ENCODE assay signal across 31 mouse cellular contexts in the genomic region with DNA sequence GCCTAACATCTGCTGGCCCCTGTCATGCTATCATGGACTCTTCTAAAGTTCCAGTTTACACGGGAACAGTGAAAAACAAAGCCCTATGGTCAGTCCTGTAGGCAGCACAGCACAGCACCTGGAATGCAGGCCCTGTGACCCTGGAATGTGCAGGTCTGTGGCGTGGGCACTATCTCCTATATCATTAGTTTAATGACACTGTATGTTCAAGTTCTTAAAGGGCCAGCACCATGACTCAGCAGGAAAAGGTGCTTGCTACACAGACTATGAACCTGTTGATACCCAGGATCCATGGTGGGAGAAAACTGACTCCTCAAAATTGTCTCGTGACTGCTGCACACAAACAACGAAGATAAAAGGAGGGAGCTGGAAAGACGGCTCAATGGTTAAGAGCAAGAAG. TPM values are rescaled to one million over a fixed set of nuclear protein-coding genes. Genes with fewer than 3 reads are reported as not detected.
DNase-seq lines count a peak whose midpoint lies in the region; ATAC-seq and TF ChIP-seq lines count a peak whose summit lies in the region.
"Had no signal": no experiment of that assay in that cellular context is flagged by ENCODE, and none has a peak within 500 bp of the region (broad histone marks: within the 10 kb centered on the region; RNA-seq: fewer than 3 reads in every experiment).

No protein-coding gene starts in this region.

- H3K4me1 ChIP-seq in liver, embryonic 12.5 days, result peaks cover 8% of the 10 kb centered on the region; the same call in 1 of the 2 replicates
- H3K4me1 ChIP-seq in midbrain, embryonic 14.5 days (ENCODE audit: control insufficient read depth, insufficient read depth, low read length), result no peaks in the 10 kb centered on the region
- H3K4me1 ChIP-seq: forebrain, embryonic 10.5 days; heart, embryonic 13.5 days; limb, embryonic 13.5 days; midbrain, embryonic 13.5 days had no signal

- no peak overlapping the region for H3K9ac ChIP-seq in liver, embryonic 12.5 days
- no peak overlapping the region for H3K9ac ChIP-seq in midbrain, embryonic 14.5 days (replicated peaks; ENCODE audit: low read length)
- H3K9ac ChIP-seq: heart, embryonic 13.5 days; hindbrain, embryonic 14.5 days; limb, embryonic 13.5 days; midbrain, embryonic 13.5 days had no signal

- H3K36me3 ChIP-seq in liver, embryonic 12.5 days, result peaks cover 61% of the 10 kb centered on the region
- peaks cover 45% of the 10 kb centered on the region for H3K36me3 ChIP-seq in midbrain, embryonic 14.5 days (ENCODE audit: control insufficient read depth, insufficient read depth, low read length)

- peak; percentile 59; the same call in 1 of the 2 replicates for ATAC-seq in erythroblast, adult 5-6 weeks (replicated peaks; ENCODE audit: low FRiP score, poor library complexity, severe bottlenecking)
- peak; percentile 67 for ATAC-seq in liver, embryonic 12.5 days
- ATAC-seq in megakaryocyte progenitor cell, adult 5-6 weeks (replicated peaks; ENCODE audit: poor library complexity), result peak; percentile 27; the same call in 1 of the 2 replicates
- ATAC-seq in midbrain, embryonic 14.5 days (ENCODE audit: low FRiP score, low TSS enrichment), result no peak
- ATAC-seq: forebrain, embryonic 16.5 days; midbrain, embryonic 13.5 days had no signal

- H3K27me3 ChIP-seq in liver, embryonic 12.5 days (replicated peaks), result no peaks in the 10 kb centered on the region
- no peaks in the 10 kb centered on the region for H3K27me3 ChIP-seq in midbrain, embryonic 14.5 days (ENCODE audit: control insufficient read depth, insufficient read depth, low read length)
- H3K27me3 ChIP-seq: heart, embryonic 13.5 days; limb, embryonic 13.5 days; midbrain, embryonic 13.5 days had no signal

- no peak overlapping the region for H3K4me2 ChIP-seq in liver, embryonic 12.5 days
- no peak overlapping the region for H3K4me2 ChIP-seq in midbrain, embryonic 14.5 days (ENCODE audit: low read length)
- H3K4me2 ChIP-seq: heart, embryonic 13.5 days; hindbrain, embryonic 14.5 days; limb, embryonic 13.5 days; midbrain, embryonic 13.5 days had no signal

- H3K27ac ChIP-seq in gastrocnemius, adult 2 months, result peak overlapping the region; percentile 48; the same call in 1 of the 2 replicates
- no peak overlapping the region for H3K27ac ChIP-seq in liver, embryonic 12.5 days
- no peak overlapping the region for H3K27ac ChIP-seq in midbrain, embryonic 14.5 days (replicated peaks; ENCODE audit: low read depth, low read length)
- H3K27ac ChIP-seq: forebrain, embryonic 10.5 days; heart, embryonic 13.5 days; hindbrain, embryonic 14.5 days; layer of hippocampus, adult 2 months; left cerebral cortex, adult 2 months; limb, embryonic 13.5 days; midbrain, embryonic 13.5 days had no signal

- no peak for TF ChIP-seq CTCF in gastrocnemius, adult 2 months (IDR thresholded peaks at IDR 0.05)

- no peak overlapping the region for H3K4me3 ChIP-seq in gastrocnemius, adult 2 months
- no peak overlapping the region for H3K4me3 ChIP-seq in liver, embryonic 12.5 days
- H3K4me3 ChIP-seq in midbrain, embryonic 14.5 days (replicated peaks; ENCODE audit: low read depth, low read length), result no peak overlapping the region
- H3K4me3 ChIP-seq: forebrain, embryonic 10.5 days; heart, embryonic 13.5 days; layer of hippocampus, adult 2 months; left cerebral cortex, adult 2 months; limb, embryonic 13.5 days; midbrain, embryonic 13.5 days had no signal

- WGBS in liver, embryonic 12.5 days (ENCODE audit: insufficient replicate concordance), result 63% methylated on average over 5 of the region's 5 CpGs
- WGBS in midbrain, embryonic 14.5 days, result 84% methylated on average over 5 of the region's 5 CpGs

- H3K9me3 ChIP-seq in liver, embryonic 12.5 days (replicated peaks), result no peaks in the 10 kb centered on the region
- no peaks in the 10 kb centered on the region for H3K9me3 ChIP-seq in midbrain, embryonic 14.5 days (ENCODE audit: control insufficient read depth, low read length)
- H3K9me3 ChIP-seq: midbrain, embryonic 13.5 days had no signal

- DNase-seq in gastrocnemius, adult 2 months, result no peak
- no peak for DNase-seq in gastrocnemius, postnatal 4 days (ENCODE audit: low spot score in 2 of 2)
- no peak for DNase-seq in frontal cortex, postnatal 25 days (ENCODE audit: low spot score in 2 of 2)
- no peak for DNase-seq in lung, postnatal 14 days
- no peak for DNase-seq in midbrain, embryonic 14.5 days
- DNase-seq: cerebellum, adult 18-20 months; cerebellum, postnatal 14 days; gastrocnemius, postnatal 36 days; heart, postnatal 10 days; kidney, adult 18-20 months; kidney, postnatal 36 days; lung, adult 2 months; lung, postnatal 10 days; retina, postnatal 1 day; right cerebral cortex, postnatal 14 days; thymus, postnatal 14 days had no signal

- intact Hi-C loops in gastrocnemius, adult 2 months (cut with DNase I), result loop anchor here (1.0 kb wide), 1 partner anchor 28 kb away; no protein-coding TSS in a partner anchor

RNA-seq across cellular contexts. Expression of gene Ccdc13, which starts 8.6 kb away (rescaled TPM):
- under 1 TPM in 1 of 2 experiments, not detected in 1; 0.23 TPM for total RNA-seq in gastrocnemius, adult 2 months (2021)
- under 1 TPM in 1 of 2 experiments, not detected in 1; 0.88 TPM for total RNA-seq in gastrocnemius, postnatal 4 days (2021)
- 1.3 TPM in 1 of 2 replicates, not detected in the other for total RNA-seq in erythroblast, adult 5-6 weeks (2015; ENCODE audit: low replicate concordance)
- not detected in 2 replicates for total RNA-seq in erythroblast, adult 5-6 weeks (2017; ENCODE audit: low replicate concordance)
- not detected in 2 replicates for polyA plus RNA-seq in liver, embryonic 12.5 days (2016; fragmentation: Nextera tagmentation; extraction: Ambion mirVana)
- total RNA-seq in megakaryocyte progenitor cell, adult 5-6 weeks (2015), result 0.42 TPM in 1 of 2 replicates, not detected in the other
- not detected in 2 replicates for total RNA-seq in megakaryocyte progenitor cell, adult 5-6 weeks (2017)
- 2.3 and 2.9 TPM in 2 replicates for polyA plus RNA-seq in midbrain, embryonic 14.5 days (2014; fragmentation: Nextera tagmentation; extraction: Ambion mirVana)
- total RNA-seq: heart, postnatal 10 days; monocyte, adult 5-6 weeks had no signal
- polyA plus RNA-seq: heart, embryonic 13.5 days had no signal

RNA-seq across cellular contexts. Expression of gene Higd1a, which starts 10.3 kb away (rescaled TPM):
- total RNA-seq in gastrocnemius, adult 2 months (2021), result 100 to 1,000 TPM in 1 of 2 experiments, 10 to 100 TPM in 1; 89.1 to 111 TPM
- 10 to 100 TPM; 61.4 to 67.0 TPM for total RNA-seq in gastrocnemius, postnatal 4 days (2021)
- total RNA-seq in erythroblast, adult 5-6 weeks (2015; ENCODE audit: low replicate concordance), result 8.8 and 12.5 TPM in 2 replicates
- total RNA-seq in erythroblast, adult 5-6 weeks (2017; ENCODE audit: low replicate concordance), result 2.3 and 9.5 TPM in 2 replicates
- polyA plus RNA-seq in liver, embryonic 12.5 days (2016; fragmentation: Nextera tagmentation; extraction: Ambion mirVana), result 135 and 145 TPM in 2 replicates
- 89.9 and 101 TPM in 2 replicates for total RNA-seq in megakaryocyte progenitor cell, adult 5-6 weeks (2015)
- total RNA-seq in megakaryocyte progenitor cell, adult 5-6 weeks (2017), result 14.1 and 21.7 TPM in 2 replicates
- 135 and 165 TPM in 2 replicates for polyA plus RNA-seq in midbrain, embryonic 14.5 days (2014; fragmentation: Nextera tagmentation; extraction: Ambion mirVana)

RNA-seq across cellular contexts. Expression of gene Ackr2, which starts 50.3 kb away (rescaled TPM):
- 1 to 10 TPM; 1.2 to 3.6 TPM for total RNA-seq in gastrocnemius, adult 2 months (2021)
- total RNA-seq in gastrocnemius, postnatal 4 days (2021), result 1 to 10 TPM; 1.8 to 1.9 TPM
- total RNA-seq in erythroblast, adult 5-6 weeks (2015; ENCODE audit: low replicate concordance), result not detected in 2 replicates
- 0.09 TPM in 1 of 2 replicates, not detected in the other for total RNA-seq in erythroblast, adult 5-6 weeks (2017; ENCODE audit: low replicate concordance)
- 0.16 and 0.19 TPM in 2 replicates for polyA plus RNA-seq in liver, embryonic 12.5 days (2016; fragmentation: Nextera tagmentation; extraction: Ambion mirVana)
- not detected in 2 replicates for total RNA-seq in megakaryocyte progenitor cell, adult 5-6 weeks (2015)
- total RNA-seq in megakaryocyte progenitor cell, adult 5-6 weeks (2017), result not detected in 2 replicates
- 3.2 and 4.5 TPM in 2 replicates for polyA plus RNA-seq in midbrain, embryonic 14.5 days (2014; fragmentation: Nextera tagmentation; extraction: Ambion mirVana)
- total RNA-seq: hematopoietic stem cell, adult 5-6 weeks had no signal

RNA-seq across cellular contexts. Expression of gene Hhatl, which starts 55.5 kb away (rescaled TPM):
- total RNA-seq in gastrocnemius, adult 2 months (2021), result 100 to 1,000 TPM; 151 to 153 TPM
- 100 to 1,000 TPM; 164 to 169 TPM for total RNA-seq in gastrocnemius, postnatal 4 days (2021)
- total RNA-seq in erythroblast, adult 5-6 weeks (2015; ENCODE audit: low replicate concordance), result not detected in 2 replicates
- total RNA-seq in erythroblast, adult 5-6 weeks (2017; ENCODE audit: low replicate concordance), result not detected in 2 replicates
- polyA plus RNA-seq in liver, embryonic 12.5 days (2016; fragmentation: Nextera tagmentation; extraction: Ambion mirVana), result not detected in 2 replicates
- not detected in 2 replicates for total RNA-seq in megakaryocyte progenitor cell, adult 5-6 weeks (2015)
- not detected in 2 replicates for total RNA-seq in megakaryocyte progenitor cell, adult 5-6 weeks (2017)
- 0.12 and 0.24 TPM in 2 replicates for polyA plus RNA-seq in midbrain, embryonic 14.5 days (2014; fragmentation: Nextera tagmentation; extraction: Ambion mirVana)
- total RNA-seq: adrenal gland, postnatal 14 days; hematopoietic stem cell, adult 5-6 weeks; monocyte, adult 5-6 weeks had no signal
- polyA plus RNA-seq: embryonic facial prominence, embryonic 11.5 days; forebrain, embryonic 10.5 days; forebrain, embryonic 16.5 days; hindbrain, embryonic 14.5 days had no signal
